Mouse (Mus musculus) heart, postnatal 0 days (tissue): ENCODE measurements at regions not wholly inside any gene's neighbourhood (a gene's known extent, or its start where the extent isn't known, plus 50 kb on each side); places are given as distances from the start of the nearest gene placed in this dataset.

Experiments
- CTCF ChIP-seq: IDR thresholded peaks from 2 replicates; pipeline ENCODE4 v1.5.1; 2016; ENCODE audit warnings: antibody characterized with exemption, control low read depth, low read depth
- EP300 ChIP-seq: IDR thresholded peaks from 2 replicates; pipeline ENCODE4 v1.6.1; 2016; ENCODE audit warnings: antibody characterized with exemption, low read depth

- no peak for TF ChIP-seq CTCF
- no peak for TF ChIP-seq EP300
Measured at GRCm38 (mm10) chr3:49636676-49637075, 120.4 kb downstream of the Pcdh18 start.
